Mouse (Mus musculus) cerebellum, adult 11-12 months (tissue): ENCODE data around the gene Cpe.

ENCODE experiments used
- DNase-seq: peaks from one replicate; pipeline ENCODE4 v3.0.0; 2022

The Cpe gene

DNA sequence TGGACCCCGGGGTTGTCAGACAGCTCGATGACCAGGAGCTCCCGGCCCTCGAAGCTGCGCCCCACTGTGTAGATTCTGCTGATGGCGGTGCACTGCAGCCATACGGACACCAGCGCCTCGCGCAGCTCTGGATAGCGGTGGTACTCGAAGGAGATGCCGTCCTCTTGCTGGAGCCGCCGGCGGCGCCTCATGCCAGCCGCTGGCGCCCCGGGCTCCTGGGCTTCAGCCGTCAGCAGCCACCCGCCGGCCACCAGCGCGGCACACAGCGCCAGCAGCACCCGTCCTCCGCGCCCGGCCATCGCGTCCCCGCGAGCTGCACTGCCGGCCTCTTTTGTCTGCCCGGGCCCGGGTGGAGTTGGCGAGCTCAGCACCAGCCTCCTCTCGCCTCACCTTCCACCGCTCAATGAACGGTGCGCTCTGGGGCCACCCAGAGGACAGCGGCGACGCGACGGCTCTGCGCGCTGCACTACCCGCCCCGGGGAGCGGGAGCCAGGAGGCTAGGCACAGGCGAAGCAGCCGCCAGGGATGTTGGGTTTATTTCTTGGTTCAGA is at the start of gene Cpe:
TSS of gene Cpe (minus strand) at position 404 of the 551 bp plus-strand sequence.
- DNase-seq: peak; percentile 93

DNA sequence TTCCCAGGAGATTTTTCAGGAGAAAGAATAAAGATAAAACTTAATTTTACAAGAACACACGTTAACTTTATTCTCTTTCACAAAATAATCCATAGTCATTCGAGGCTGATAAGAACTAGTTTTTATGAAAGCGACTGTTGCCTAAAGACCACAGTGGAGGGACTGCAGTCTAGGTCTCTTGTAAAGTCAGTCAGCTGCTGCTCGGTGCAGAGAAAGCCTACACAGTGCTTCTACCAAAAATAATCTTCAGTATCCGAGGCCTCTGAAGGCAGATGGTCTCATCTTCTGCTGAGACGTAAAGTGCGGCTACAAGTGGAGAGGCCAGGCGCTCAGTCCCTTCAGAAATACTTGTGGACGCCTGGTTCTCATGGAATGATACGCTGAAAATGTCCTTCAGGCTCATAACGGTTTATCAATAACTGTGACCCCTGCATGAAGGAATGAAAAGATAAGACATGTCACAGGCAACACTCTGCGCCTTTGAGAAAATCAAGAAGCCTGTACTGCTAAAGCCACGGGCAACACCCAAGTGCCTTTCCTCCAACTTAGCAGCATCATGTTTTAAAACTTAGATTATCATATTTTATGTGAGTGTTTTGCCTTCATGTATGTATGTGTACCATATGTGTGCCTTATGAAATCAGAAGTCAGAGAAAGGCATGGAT is 47.8 kb upstream of the Cpe start:
- no peak for DNase-seq

DNA sequence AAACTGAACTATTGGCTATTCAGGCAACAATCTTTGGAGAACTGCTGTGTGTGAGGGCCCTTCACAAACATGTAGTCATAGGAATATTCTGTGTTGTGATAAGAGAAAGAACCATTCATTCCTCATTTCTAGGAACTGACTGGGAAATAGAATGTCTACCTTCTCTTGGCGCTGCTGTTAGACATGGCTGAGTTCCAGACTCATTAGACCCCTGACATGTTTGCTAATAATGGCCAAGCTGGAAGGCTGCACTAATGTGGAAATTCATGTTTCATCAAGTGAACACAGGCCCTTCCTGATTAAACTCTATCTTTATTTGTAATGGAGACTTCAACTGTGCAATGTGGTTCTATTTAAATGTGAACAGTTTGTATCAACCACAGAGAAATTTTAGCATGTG is 46.1 kb upstream of the Cpe start:
- no peak for DNase-seq

DNA sequence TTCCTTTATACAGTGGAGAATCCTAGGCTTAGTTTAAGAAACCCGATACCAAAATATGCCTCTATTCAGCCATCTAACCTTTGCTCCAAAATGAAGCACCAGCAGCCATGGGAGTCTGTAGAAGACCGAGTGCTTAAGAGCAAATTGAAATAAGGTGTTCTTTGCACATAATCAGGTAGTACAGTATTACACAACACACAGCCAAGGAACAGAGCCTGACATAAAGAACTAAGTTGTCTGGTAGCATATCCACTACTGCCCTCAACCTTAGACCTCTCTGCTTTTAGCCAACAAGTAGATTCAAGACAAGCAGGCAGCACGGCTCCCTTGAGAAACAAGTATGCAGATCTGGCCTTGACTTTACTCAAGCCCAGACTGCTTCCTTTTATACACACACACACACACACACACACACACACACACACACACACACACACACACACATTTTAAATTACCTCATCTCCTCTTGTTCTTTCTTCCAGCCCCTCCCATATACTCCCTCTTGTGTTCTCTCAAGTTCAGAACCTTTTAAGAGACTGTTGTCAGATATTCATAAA is 44.0 kb upstream of the Cpe start:
- no peak for DNase-seq

DNA sequence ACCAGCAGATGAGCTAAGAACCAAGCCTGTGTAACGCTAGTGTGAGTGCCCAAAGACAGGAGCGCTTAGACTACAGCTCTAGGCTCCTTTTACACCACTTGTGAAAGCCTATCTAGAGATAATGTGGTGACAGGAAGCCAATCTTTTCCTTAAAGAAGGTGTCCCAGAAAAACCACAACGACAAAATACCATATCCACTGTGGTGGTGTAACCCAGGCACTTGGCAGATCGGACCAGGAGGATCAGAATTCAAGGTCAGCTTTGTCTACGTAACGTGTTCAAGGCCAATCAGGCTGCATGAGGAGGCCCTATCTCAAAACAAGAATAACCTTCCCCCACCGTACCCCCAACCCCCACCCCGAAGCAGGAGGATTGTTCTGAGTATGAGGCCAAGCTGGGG is 42.3 kb upstream of the Cpe start:
- DNase-seq: no peak

DNA sequence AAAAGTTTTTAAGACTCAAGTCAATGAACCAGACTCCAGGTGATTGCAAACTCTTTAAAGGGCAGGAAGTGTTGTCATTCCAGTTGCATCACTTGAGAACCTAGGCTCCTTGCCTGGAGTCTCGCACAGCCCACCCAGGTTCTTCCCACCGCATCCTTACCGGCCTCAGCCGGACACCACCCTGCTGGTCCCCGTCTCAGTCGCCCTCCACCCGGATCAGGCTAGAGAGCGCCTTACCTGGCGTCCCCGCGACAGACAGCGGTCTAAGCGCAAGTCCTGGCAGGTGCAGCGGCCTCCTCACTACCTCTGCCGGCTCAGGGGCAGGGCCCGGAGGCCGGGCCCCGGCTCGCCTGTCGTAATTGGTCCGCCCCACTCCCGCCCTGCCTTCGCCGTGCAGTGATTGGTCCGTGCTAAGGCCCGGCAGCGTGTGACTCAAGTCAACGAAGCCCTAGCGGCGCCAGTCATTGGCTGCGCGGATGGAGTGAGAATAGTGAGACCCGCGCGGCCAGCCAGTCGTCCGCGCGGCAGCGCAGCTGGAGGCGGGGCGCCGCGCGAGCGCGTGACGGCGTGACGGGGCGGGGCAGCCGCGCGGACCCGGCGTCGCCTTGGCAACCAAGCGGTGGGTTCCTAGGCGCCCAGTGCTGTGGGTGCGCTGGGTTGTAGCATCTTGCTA is 40.6 kb upstream of the Cpe start, which contains the start of gene Msmo1:
TSS of gene Msmo1 (minus strand) at position 522 of the 673 bp plus-strand sequence.
- peak; percentile 98 for DNase-seq

DNA sequence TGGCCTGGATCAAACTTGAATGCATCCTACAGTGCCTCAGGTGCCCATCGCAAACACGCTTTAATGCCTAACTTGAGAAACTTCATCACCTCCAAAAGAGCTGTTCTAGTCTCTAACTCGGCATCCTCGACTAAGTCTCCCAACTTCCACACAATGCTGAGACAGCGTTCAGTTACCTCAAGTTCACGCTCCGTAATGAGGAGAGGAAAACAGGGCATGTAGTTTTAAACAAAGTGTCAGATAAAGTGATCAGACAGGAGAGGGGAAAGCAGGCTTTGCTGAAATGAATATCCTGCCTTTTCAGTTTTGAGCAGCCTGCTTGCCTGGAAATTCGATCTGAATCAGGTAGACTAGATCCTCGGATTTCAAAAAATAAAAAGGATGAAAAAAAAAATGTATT is 39.7 kb upstream of the Cpe start:
- DNase-seq: no peak

DNA sequence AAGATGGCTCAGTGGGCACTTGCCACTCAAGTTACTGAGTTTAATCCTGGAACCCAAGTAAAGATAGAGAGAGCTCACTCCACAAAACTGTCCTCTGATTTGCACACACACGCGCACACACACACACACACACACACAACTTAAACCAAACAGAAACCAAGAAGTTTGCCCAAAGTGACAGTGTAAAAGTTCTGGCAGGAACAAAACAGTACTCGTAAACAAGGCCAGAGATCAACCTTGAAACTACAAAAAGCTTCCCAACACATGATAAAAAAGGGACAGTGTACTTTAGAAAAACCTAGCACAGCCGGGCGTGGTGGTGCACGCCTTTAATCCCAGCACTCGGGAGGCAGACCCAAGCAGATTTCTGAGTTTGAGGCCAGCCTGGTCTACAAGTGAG is 35.3 kb upstream of the Cpe start:
- no peak for DNase-seq

DNA sequence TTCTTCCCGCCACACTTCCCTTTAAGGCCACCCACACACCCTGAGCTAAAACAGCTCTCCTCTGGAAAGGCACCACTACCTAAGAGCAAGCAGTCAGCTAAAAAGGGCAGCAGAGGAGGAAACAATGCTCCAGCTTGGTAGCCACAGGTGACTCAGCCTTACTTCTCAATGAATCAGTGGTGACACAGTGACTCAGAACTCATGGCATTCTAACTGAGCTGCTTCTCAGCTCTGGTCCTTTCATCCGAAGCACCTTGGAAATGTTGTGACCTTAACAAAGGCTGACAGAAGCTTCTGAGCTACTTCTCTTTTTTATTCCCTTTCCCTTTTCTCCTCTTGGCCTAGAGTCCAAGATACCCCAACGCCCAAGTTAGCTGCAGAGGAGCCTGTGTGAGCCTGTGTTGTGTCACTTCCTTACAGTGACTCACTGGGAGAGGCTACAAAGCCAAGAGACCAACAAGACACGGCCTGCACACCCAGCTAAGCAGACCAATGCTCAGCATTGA is 33.4 kb upstream of the Cpe start:
- DNase-seq: no peak

DNA sequence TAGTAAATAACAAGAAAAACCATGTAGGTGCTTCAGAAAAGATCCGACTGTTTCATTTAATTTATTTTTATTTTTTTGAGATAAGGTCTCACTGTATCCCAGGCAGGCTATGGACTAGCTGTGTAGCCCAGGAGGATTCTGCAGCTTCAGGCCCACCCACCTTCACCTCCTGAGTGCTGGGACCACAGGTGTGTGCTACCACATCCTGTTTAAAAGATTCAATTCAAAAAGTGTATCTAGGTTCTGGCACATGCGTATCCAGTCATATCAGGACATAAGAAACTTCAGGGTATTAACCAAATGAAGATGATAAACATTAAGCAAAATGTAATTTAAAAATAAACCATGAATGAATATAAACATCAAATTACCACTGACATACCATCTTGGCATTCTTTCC is 30.4 kb upstream of the Cpe start:
- DNase-seq: no peak

DNA sequence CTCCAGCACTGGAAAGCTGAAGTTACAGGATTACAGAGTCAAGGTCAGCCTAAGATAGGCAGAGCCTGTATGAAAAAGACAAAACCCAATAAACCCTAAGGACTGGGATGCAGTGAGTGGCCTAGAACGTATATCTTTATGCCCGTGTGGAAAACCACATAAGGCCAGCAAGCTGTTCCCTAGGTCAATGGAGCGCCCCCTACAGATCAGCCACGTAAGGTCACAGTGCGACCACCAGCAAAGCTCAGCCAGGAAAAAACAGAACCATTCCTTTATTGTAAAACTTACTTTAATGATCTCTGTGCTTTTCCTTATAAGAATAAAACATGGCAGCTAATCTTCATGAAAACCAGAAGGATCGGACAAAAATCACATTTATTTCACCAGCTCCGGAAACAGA is 25.0 kb upstream of the Cpe start:
- no peak for DNase-seq

DNA sequence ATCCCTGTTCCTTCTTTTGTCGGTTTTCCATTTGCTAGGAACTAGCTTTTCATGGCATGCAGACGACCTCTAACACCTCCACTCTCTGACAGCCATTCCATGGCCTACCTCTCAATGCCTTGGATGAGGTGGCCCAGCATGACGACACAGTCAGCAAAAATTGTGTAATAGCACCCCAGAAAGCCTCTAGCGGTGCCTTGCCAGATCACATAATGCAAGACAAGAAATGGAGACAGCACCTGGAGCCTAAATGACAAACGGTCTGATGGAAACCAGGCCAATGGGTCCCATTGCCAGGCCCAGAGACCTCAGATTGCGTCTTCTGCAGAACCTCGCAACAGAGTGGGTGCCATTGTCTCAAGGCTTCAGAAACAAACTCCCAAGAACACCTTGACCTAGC is 19.6 kb upstream of the Cpe start:
- DNase-seq: no peak

DNA sequence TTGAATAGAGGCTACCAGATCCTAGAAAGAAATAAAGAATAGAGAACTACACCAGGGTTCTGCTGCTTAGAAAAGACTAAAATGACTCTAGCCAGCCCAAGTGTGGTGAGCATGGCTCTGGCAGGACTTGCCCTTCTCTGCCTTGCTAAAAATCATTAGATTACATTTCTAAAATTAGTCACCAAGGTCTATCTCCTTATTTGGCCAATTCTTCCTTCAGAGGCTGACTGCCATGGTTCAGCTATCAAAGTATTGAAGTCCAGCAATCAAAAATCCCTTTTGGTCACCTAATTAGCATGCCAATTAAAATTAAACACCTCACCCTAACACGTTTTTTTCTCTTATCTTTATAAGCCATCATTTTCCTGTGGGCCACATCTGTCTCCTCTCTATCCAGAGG is 18.7 kb upstream of the Cpe start:
- DNase-seq: no peak

DNA sequence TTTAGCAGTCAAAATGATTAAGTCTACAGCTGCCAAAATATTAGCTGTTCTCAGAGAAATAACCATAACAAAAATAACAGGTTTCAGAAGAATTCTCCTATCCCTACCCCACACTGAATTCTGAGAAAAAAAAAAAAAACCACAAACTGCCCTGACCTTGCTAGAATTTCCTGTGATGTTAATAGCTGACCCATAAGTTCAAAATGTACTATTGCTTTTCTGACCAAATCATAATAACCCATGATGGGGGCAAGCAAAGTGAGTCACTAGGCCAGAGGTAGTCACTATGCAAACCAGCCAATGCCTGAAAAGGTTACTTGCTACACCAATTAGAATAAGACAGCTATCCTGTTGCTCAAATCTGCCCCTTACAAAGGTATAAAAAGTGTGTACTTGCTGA is 14.6 kb upstream of the Cpe start:
- no peak for DNase-seq

DNA sequence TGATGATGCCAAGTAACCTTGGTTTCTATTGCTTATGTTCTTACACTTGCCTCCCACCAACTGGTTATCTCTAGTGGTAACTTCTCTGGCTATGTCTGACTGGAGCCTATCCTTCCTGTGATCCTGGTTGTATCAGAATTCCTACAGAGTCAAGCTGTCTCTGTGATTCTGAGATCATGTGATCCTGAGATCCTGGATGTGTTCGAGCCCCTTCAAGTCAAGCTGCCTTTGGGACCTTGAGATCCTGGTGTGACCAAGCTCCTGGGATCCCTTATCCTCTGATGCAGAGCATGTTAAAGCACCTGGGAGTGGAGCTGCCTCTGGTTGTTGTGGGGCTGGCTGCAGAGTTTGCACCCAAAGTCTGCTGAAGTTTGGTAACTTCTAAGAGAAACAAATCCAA is 10.3 kb upstream of the Cpe start:
- no peak for DNase-seq

DNA sequence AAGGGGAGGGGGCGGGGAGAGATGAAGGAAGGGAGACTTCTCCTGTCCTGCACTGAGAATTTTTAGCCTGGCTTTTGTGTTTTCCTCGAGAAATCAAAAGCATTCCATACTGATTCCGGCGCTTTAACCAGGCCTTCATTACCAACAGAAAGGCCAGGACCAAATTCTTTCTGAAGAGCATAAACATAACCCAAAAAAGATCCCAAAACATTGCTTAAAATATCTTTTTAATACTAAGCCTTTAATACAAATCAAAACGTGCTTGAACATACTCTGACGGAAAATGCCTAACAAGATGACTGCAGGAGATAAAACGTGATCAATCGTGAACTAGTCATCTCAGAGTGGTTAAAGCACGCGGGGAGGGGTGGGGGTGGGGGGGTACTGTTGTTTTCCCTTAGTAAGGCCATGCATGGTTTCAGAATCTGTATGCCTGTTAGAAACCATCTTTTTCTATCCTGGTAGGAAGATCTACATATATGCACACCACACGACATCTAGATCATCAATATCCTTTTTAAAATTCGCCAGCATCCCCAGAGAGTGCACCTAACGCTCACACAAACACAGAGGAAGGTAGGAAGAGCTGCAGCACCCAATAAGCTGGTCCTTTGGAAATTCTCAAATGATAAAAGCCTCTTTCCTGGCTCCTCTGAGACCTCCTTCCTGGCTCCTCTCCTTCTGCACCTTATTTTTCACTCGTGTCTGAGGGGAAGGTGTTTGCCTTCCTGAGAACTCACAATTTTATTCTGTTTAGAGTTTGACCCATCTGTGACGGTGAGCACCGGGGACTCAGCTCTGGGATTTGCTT is 1.1 kb downstream of the Cpe start:
- DNase-seq: no peak

DNA sequence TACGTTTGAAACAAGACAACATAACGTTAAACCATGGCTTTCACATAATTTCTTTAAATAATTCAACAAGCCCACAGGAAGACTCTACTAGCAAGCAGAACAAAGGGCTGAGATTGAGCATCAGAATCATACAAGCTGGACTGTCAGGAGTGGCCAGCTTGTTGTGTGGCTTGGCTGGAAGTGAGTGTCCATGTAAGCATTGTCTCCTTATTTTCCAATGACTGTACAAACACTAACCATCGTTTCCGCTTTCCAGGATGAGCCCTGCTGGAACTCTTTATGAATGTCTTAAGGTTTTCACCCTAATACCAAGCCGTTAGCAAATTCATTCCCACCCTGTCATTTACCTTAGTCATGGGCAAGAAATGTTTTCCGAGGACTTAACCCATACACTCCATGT is 2.0 kb downstream of the Cpe start:
- DNase-seq: no peak

DNA sequence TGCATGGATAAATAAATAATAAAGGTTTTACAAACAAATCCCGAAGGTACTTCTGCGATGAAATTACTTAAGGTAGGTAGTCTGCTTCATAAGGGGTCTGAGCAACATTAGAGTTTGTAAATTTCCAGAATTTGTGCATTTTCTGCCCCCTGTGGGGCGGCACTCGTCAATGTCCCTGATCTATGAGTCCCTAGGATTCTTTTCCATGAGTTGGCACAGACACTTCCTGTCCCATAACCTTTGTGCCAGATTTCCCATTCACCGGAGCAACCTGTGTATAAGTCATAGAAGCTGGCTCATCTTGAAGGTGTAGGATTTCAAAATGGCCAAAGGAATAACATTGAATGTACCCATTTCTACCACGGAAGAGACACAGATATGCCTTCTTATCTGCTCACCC is 2.5 kb downstream of the Cpe start:
- no peak for DNase-seq

DNA sequence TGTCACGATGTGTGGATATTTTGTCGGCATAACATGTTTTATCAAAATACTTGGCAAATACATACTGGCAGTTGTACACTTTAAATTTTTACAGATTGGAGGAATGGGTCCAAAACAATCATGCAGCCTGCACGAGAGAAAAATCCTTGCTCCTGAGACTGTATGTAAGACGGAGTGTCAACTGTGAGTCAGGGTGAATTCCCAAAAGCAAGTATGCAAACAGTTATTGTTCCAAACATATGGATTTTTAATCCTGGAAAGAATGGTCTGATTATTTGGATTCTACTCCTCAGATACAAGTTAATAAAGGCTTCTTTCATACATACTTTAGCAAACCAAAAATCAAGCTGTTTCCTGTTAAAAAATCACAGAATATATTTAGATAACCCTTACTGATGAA is 4.1 kb downstream of the Cpe start:
- DNase-seq: no peak

DNA sequence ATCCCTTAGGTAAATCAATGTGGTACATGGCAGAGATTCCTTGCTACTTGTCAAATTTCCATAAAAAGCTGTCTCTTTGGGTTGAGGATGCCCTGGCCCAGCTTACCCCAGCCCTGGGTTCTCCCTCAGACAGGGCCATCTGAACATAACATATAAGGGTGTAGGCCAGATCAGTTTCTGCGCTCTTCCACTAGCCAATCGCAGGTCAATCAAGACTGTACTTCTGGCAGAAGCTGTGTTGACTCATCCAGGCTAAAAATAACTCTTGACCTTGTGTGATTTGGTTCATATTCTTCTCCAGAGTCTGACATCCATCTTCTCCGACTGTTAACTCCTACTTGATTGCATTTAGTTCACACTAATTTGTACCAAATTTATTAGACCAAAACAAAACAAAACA is 4.7 kb downstream of the Cpe start:
- no peak for DNase-seq

DNA sequence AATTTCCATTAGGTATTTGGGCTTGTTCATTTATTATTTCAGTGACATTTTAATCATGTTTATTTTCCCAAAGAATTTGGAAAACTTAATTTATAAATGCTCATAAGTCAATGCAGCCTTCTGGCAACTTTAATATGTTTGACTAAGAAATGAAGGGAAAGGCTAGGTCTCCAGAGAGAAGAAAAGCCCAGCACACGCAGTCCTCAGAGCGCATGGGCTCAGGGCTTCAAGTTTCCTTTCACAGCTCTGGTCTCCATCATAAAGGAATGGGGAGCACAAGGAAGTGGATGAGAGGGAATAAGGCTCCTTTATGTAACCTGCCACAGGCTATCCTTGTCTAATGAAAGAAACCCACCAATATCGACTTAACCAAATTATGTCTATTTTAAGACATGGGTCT is 10.4 kb downstream of the Cpe start:
- DNase-seq: no peak

DNA sequence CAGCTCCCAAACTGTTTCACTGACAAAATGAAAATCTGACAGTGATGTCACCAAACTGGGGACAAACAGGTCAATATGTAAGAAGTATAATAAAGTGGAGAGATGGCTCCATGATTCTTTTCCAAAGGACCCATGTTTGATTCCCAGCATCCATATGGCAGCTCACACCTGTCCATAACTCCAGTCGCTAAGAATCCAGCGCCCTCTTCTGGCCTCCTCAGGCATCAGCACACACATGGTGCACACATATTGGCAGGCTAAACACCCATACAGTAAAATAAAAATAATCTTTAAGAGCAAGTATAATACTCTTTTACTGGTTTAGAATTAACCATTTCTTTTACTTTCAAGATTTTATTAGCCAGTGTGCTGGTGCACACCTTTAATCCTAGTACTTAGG is 16.5 kb downstream of the Cpe start:
- DNase-seq: no peak

DNA sequence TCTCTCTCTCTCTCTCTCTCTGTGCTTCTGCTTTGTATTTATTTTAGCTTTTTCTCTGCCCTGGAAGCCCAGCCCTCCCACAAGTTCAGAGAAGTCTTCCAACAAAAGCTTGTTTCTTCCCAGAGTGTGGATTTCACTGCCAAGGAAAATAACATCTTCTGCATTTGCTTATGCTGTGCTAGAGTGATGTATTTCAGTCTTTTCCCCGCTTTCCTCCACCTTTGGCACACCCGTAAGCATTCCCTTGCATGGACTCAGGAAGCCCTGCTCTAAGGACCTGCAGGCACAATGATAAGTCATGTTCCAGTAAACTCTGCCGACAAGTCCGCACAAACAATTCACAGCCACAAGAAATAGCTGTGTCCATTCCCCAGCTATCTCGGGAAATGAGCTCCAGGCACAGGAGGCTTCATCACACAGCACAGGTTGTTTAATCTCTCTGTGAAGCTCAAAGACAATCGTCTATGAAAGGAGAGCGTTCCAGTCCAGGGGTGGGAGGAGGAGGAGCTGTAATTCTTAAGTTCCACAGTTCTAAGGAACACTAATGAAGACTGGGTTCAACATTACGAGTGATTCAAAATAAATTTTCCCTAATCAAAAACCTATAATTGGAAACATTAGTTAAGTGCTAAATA is 17.8 kb downstream of the Cpe start:
- no peak for DNase-seq
